Mouse (Mus musculus) heart, adult 2 months (tissue): ENCODE data around the gene Bhmt2.

Experiments used
- CTCF ChIP-seq: fragments of 200-600 bp; IDR thresholded peaks from 2 replicates; pipeline ENCODE4 v1.8.1; 2022; ENCODE audit warnings: antibody characterized with exemption, mild to moderate bottlenecking, moderate library complexity
- EP300 ChIP-seq: fragments of 200-500 bp; IDR thresholded peaks from 2 replicates; pipeline ENCODE4 v1.6.1; 2011; ENCODE audit warnings: low read depth, low read length, control low read depth; ENCODE audit not compliant: insufficient read depth
- POLR2A ChIP-seq: fragments of 200-500 bp; IDR thresholded peaks from 2 replicates; pipeline ENCODE4 v1.6.1; 2011; ENCODE audit warnings: mild to moderate bottlenecking, low read depth, low read length, control low read depth; ENCODE audit not compliant: insufficient read depth

- no peak for TF ChIP-seq CTCF
- TF ChIP-seq EP300: no peak
- no peak for TF ChIP-seq POLR2A
Observed at GRCm38 (mm10) chr13:93707271-93707670, 33.2 kb upstream of the Bhmt2 start.
